Mouse (Mus musculus) layer of hippocampus, adult 9-10 months (tissue): ENCODE measurements at regions not wholly inside any gene's neighbourhood (a gene's known extent, or its start where the extent isn't known, plus 50 kb on each side); places are given as distances from the start of the nearest gene placed in this dataset.

Experiments used
- DNase-seq: peaks from one replicate; pipeline ENCODE4 v3.0.0; 2022; ENCODE audit warnings: low spot score

DNA sequence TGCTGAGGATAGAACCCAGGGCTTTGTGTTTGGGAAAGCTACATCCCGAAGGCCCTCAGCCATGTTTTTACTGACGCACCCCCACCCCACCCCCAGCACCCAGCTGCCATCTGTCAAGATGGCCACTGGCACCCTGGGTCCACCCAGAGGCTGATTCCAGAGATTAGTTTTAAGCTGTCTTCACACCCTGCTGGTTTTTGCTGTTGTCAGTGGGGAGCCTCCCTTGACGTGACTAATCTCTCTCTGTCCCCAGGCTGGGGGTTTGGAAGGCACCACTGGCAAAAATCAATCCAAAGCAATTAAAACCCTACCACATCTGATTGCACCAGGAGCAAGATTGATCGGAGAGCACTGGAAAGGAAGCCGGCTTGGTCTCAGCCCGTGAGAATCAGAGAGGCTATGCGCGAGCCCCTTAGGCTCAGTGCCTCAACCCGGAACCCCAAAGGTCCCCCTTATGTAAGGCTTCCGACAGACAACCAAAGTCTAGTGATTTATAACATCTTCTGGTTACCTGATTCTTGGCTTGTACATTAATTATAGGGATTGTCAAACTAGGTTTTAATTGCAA lies 59.7 kb upstream of the Kazn start:
- DNase-seq, result no peak

DNA sequence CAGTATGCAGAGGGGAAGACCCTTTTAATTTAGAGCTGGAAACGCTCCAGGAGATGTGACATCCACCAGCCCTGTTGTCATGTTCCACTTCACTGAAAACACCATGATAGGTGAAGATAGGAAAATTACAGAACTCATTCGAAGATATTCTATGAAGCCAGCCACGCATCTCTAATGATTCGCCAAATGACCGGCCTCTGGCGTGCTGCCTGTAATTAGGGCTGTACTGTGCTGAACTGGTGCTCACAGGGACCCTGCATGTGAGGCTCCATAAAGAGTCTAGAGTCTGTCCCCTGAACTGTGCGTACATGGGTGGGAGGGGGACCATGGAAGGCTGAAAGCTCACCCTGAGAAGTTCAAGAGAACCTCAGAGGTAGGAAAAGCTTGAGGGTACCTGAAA lies 53.6 kb upstream of the Kazn start:
- DNase-seq, result no peak

DNA sequence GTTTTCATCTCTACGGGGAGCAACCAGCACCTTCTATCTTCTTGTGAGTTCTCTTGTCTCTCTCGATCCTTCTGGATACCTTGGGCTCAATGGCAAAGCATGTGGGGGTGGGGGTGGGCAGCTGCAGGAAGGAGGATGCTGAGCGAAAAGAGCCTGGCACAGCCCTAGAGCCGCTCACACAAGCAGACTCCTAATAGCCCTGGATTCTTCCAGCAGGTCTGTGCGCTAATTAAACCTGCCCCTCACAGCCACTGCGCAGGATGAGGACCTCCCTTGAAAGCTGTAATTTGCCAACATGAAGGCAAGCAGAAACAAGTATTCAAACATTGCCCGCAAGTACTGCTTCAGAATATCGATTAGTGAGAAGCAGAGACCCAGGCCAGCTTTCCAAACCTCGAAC lies 53.1 kb upstream of the Kazn start:
- DNase-seq, result no peak

DNA sequence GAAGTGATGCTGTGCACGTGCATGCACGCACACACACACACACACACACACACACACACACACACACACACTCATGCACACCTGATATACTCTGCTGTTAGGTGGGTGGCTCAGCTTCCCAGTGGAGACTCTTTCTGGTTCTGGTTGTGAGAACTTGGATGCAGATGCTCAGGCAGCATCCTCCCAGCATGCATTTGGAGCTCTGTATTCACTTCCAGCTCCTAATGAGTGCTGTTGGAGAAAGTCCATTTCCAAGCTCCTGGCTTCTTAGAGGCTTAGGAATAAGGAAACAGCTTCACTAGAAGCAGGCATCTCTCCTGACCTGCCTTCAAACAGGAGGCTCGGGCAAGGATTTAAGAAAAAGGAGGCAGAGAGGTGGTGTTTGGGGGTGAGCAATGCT lies 52.2 kb upstream of the Kazn start:
- DNase-seq, result no peak
